Comparison of ENCODE assay signal across 24 mouse cellular contexts in genomic region chr7:127822494-127822893, GRCm38 (mm10). TPM values are rescaled to one million over a fixed set of nuclear protein-coding genes. Genes with fewer than 3 reads are reported as not detected.
DNase-seq lines count a peak whose midpoint lies in the region; ATAC-seq and TF ChIP-seq lines count a peak whose summit lies in the region.
"Had no signal": no experiment of that assay in that cellular context is flagged by ENCODE, and none has a peak within 500 bp of the region (broad histone marks: within the 10 kb centered on the region; RNA-seq: fewer than 3 reads in every experiment).

No protein-coding gene starts in this region.

- H3K4me1 ChIP-seq in forebrain, postnatal 0 days (ENCODE audit: insufficient read depth) = 0 out of 2 replicates have a peak, but pooled peaks cover 8% of the 10 kb centered on the region
- H3K4me1 ChIP-seq in forebrain, embryonic 14.5 days (ENCODE audit: control insufficient read depth, insufficient read depth, low read length) = 0 out of 2 replicates have a peak, but pooled peaks cover 5% of the 10 kb centered on the region
- H3K4me1 ChIP-seq in limb, embryonic 12.5 days (replicated peaks) = peaks cover 31% of the 10 kb centered on the region
- peaks cover 45% of the 10 kb centered on the region for H3K4me1 ChIP-seq in limb, embryonic 10.5 days
- H3K4me1 ChIP-seq in hindbrain, postnatal 0 days (ENCODE audit: insufficient read depth, low read length) = 0 out of 2 replicates have a peak, but pooled peaks cover 11% of the 10 kb centered on the region
- peaks cover 30% of the 10 kb centered on the region for H3K4me1 ChIP-seq in midbrain, embryonic 15.5 days

- H3K9me3 ChIP-seq in forebrain, postnatal 0 days (ENCODE audit: low read length) = no peaks in the 10 kb centered on the region
- no peaks in the 10 kb centered on the region for H3K9me3 ChIP-seq in forebrain, embryonic 14.5 days (replicated peaks; ENCODE audit: control insufficient read depth, low read length)
- no peaks in the 10 kb centered on the region for H3K9me3 ChIP-seq in limb, embryonic 12.5 days
- H3K9me3 ChIP-seq in limb, embryonic 10.5 days (replicated peaks) = no peaks in the 10 kb centered on the region; the same call in 1 of the 2 replicates
- no peaks in the 10 kb centered on the region for H3K9me3 ChIP-seq in hindbrain, postnatal 0 days (ENCODE audit: low read length)
- no peaks in the 10 kb centered on the region for H3K9me3 ChIP-seq in midbrain, embryonic 15.5 days
- H3K9me3 ChIP-seq: heart, embryonic 15.5 days; limb, embryonic 15.5 days had no signal

- H3K4me3 ChIP-seq in forebrain, postnatal 0 days (ENCODE audit: low read depth, low read length) = no peak overlapping the region
- H3K4me3 ChIP-seq in forebrain, embryonic 14.5 days (ENCODE audit: low read depth, low read length) = no peak overlapping the region
- no peak overlapping the region for H3K4me3 ChIP-seq in limb, embryonic 12.5 days (replicated peaks)
- no peak overlapping the region for H3K4me3 ChIP-seq in limb, embryonic 10.5 days
- peak overlapping the region; percentile 83; the same call in 1 of the 2 replicates for H3K4me3 ChIP-seq in hindbrain, postnatal 0 days (ENCODE audit: low read length)
- peak overlapping the region; percentile 91; the same call in 1 of the 2 replicates for H3K4me3 ChIP-seq in midbrain, embryonic 15.5 days
- H3K4me3 ChIP-seq: heart, embryonic 15.5 days; limb, embryonic 15.5 days had no signal

- no peak overlapping the region for H3K9ac ChIP-seq in forebrain, postnatal 0 days
- H3K9ac ChIP-seq in forebrain, embryonic 14.5 days (ENCODE audit: low read length) = no peak overlapping the region
- no peak overlapping the region for H3K9ac ChIP-seq in limb, embryonic 12.5 days (replicated peaks)
- H3K9ac ChIP-seq in hindbrain, postnatal 0 days (replicated peaks; ENCODE audit: low read length) = no peak overlapping the region
- H3K9ac ChIP-seq in midbrain, embryonic 15.5 days = no peak overlapping the region
- H3K9ac ChIP-seq: heart, embryonic 15.5 days; limb, embryonic 15.5 days; liver, embryonic 14.5 days; lung, embryonic 14.5 days had no signal

- H3K36me3 ChIP-seq in forebrain, postnatal 0 days (ENCODE audit: insufficient read depth) = peaks cover 2% of the 10 kb centered on the region; the same call in 1 of the 2 replicates
- no peaks in the 10 kb centered on the region for H3K36me3 ChIP-seq in forebrain, embryonic 14.5 days (ENCODE audit: control insufficient read depth, insufficient read depth, low read length)
- peaks cover 6% of the 10 kb centered on the region for H3K36me3 ChIP-seq in limb, embryonic 12.5 days
- H3K36me3 ChIP-seq in limb, embryonic 10.5 days = peaks cover 5% of the 10 kb centered on the region; the same call in 1 of the 2 replicates
- H3K36me3 ChIP-seq in hindbrain, postnatal 0 days (ENCODE audit: insufficient read depth, low read length) = no peaks in the 10 kb centered on the region
- H3K36me3 ChIP-seq in midbrain, embryonic 15.5 days (replicated peaks) = no peaks in the 10 kb centered on the region
- H3K36me3 ChIP-seq: heart, embryonic 15.5 days had no signal

- no peaks in the 10 kb centered on the region for H3K27me3 ChIP-seq in forebrain, postnatal 0 days (ENCODE audit: insufficient read depth, low read length)
- H3K27me3 ChIP-seq in forebrain, embryonic 14.5 days (replicated peaks; ENCODE audit: control insufficient read depth, insufficient read depth, low read length) = no peaks in the 10 kb centered on the region
- no peaks in the 10 kb centered on the region for H3K27me3 ChIP-seq in limb, embryonic 12.5 days
- no peaks in the 10 kb centered on the region for H3K27me3 ChIP-seq in limb, embryonic 10.5 days (ENCODE audit: low read depth, poor library complexity, severe bottlenecking)
- no peaks in the 10 kb centered on the region for H3K27me3 ChIP-seq in hindbrain, postnatal 0 days (ENCODE audit: insufficient read depth, low read length)
- H3K27me3 ChIP-seq in midbrain, embryonic 15.5 days (replicated peaks) = no peaks in the 10 kb centered on the region
- H3K27me3 ChIP-seq: limb, embryonic 15.5 days had no signal

- 84% methylated on average over 3 of the region's 3 CpGs for WGBS in forebrain, postnatal 0 days
- 91% methylated on average over 3 of the region's 3 CpGs for WGBS in forebrain, embryonic 14.5 days
- 79% methylated on average over 3 of the region's 3 CpGs for WGBS in limb, embryonic 12.5 days
- 90% methylated on average over 3 of the region's 3 CpGs for WGBS in limb, embryonic 10.5 days
- WGBS in hindbrain, postnatal 0 days = 91% methylated on average over 3 of the region's 3 CpGs
- 91% methylated on average over 3 of the region's 3 CpGs for WGBS in midbrain, embryonic 15.5 days

- ATAC-seq in forebrain, postnatal 0 days = no peak
- no peak for ATAC-seq in forebrain, embryonic 14.5 days
- no peak for ATAC-seq in limb, embryonic 12.5 days (ENCODE audit: insufficient number of reproducible peaks, insufficient read depth, low FRiP score, low TSS enrichment, low read depth)
- ATAC-seq in hindbrain, postnatal 0 days = no peak
- ATAC-seq in midbrain, embryonic 15.5 days (replicated peaks) = no peak

- no peak for TF ChIP-seq CTCF in forebrain, postnatal 0 days (IDR thresholded peaks at IDR 0.05; ENCODE audit: low read depth)
- TF ChIP-seq CTCF in hindbrain, postnatal 0 days (IDR thresholded peaks at IDR 0.05; ENCODE audit: low read depth) = no peak

- no peak for DNase-seq in forebrain, postnatal 0 days
- DNase-seq in forebrain, embryonic 14.5 days (ENCODE audit: low spot score) = no peak
- DNase-seq in limb, embryonic 10.5 days (ENCODE audit: low spot score) = no peak
- DNase-seq in hindbrain, postnatal 0 days (ENCODE audit: low spot score) = no peak
- DNase-seq in embryo, embryonic 9.5 days (ENCODE audit: extremely low spot score) = no peak
- DNase-seq: adrenal gland, postnatal 10 days; embryo, embryonic 11 days; heart, postnatal 36 days; kidney, adult 2 months; kidney, postnatal 10 days; lung, embryonic 14.5 days; retina, postnatal 1 day; right cerebral cortex, postnatal 25 days; spleen, adult 18-20 months had no signal

- H3K4me2 ChIP-seq in forebrain, postnatal 0 days (ENCODE audit: low read depth) = 0 out of 2 replicates have a peak overlapping the region, but pooled peaks have one; percentile 70
- no peak overlapping the region for H3K4me2 ChIP-seq in forebrain, embryonic 14.5 days (ENCODE audit: low read length)
- peak overlapping the region; percentile 78; the same call in 1 of the 2 replicates for H3K4me2 ChIP-seq in limb, embryonic 12.5 days
- H3K4me2 ChIP-seq in hindbrain, postnatal 0 days (ENCODE audit: low read depth, low read length) = peak overlapping the region; percentile 68
- no peak overlapping the region for H3K4me2 ChIP-seq in midbrain, embryonic 15.5 days
- H3K4me2 ChIP-seq: heart, embryonic 15.5 days; lung, embryonic 14.5 days had no signal

- no peak overlapping the region for H3K27ac ChIP-seq in forebrain, postnatal 0 days (ENCODE audit: low read depth, low read length)
- H3K27ac ChIP-seq in forebrain, embryonic 14.5 days (ENCODE audit: low read depth, low read length) = no peak overlapping the region
- no peak overlapping the region for H3K27ac ChIP-seq in limb, embryonic 12.5 days
- H3K27ac ChIP-seq in limb, embryonic 10.5 days = no peak overlapping the region
- 0 out of 2 replicates have a peak overlapping the region, but pooled peaks have one; percentile 45 for H3K27ac ChIP-seq in hindbrain, postnatal 0 days
- H3K27ac ChIP-seq in midbrain, embryonic 15.5 days = no peak overlapping the region
- H3K27ac ChIP-seq: heart, embryonic 15.5 days; limb, embryonic 15.5 days; liver, embryonic 14.5 days had no signal

RNA-seq across cellular contexts. Expression of gene Stx4a, which starts 1.6 kb away (rescaled TPM):
- 7.5 and 9.2 TPM in 2 replicates for total RNA-seq in forebrain, postnatal 0 days (2014; rRNA removed)
- polyA plus RNA-seq in forebrain, postnatal 0 days (2015; fragmentation: Nextera tagmentation; extraction: Ambion mirVana) = 18.8 and 20.4 TPM in 2 replicates
- 9.7 and 11.1 TPM in 2 replicates for polyA plus RNA-seq in forebrain, embryonic 14.5 days (2014; fragmentation: Nextera tagmentation; extraction: Ambion mirVana)
- 31.8 and 41.5 TPM in 2 replicates for polyA plus RNA-seq in limb, embryonic 12.5 days (2016; fragmentation: Nextera tagmentation; extraction: Ambion mirVana)
- 20.2 and 28.5 TPM in 2 replicates for polyA plus RNA-seq in limb, embryonic 10.5 days (2016; fragmentation: Nextera tagmentation; extraction: Ambion mirVana)
- total RNA-seq in hindbrain, postnatal 0 days (2014; rRNA removed) = 4.0 and 9.6 TPM in 2 replicates
- polyA plus RNA-seq in hindbrain, postnatal 0 days (2015; fragmentation: Nextera tagmentation; extraction: Ambion mirVana) = 28.4 and 31.8 TPM in 2 replicates
- polyA plus RNA-seq in midbrain, embryonic 15.5 days (2015; fragmentation: Nextera tagmentation; extraction: Ambion mirVana) = 19.5 and 21.8 TPM in 2 replicates

RNA-seq across cellular contexts. Expression of gene Stx1b, which starts 1.9 kb away (rescaled TPM):
- 37.9 and 51.3 TPM in 2 replicates for total RNA-seq in forebrain, postnatal 0 days (2014; rRNA removed)
- polyA plus RNA-seq in forebrain, postnatal 0 days (2015; fragmentation: Nextera tagmentation; extraction: Ambion mirVana) = 38.5 and 58.4 TPM in 2 replicates
- polyA plus RNA-seq in forebrain, embryonic 14.5 days (2014; fragmentation: Nextera tagmentation; extraction: Ambion mirVana) = 15.7 and 22.3 TPM in 2 replicates
- polyA plus RNA-seq in limb, embryonic 12.5 days (2016; fragmentation: Nextera tagmentation; extraction: Ambion mirVana) = 8.4 and 9.3 TPM in 2 replicates
- 3.9 and 9.3 TPM in 2 replicates for polyA plus RNA-seq in limb, embryonic 10.5 days (2016; fragmentation: Nextera tagmentation; extraction: Ambion mirVana)
- 69.7 and 72.7 TPM in 2 replicates for total RNA-seq in hindbrain, postnatal 0 days (2014; rRNA removed)
- polyA plus RNA-seq in hindbrain, postnatal 0 days (2015; fragmentation: Nextera tagmentation; extraction: Ambion mirVana) = 66.6 and 76.3 TPM in 2 replicates
- polyA plus RNA-seq in midbrain, embryonic 15.5 days (2015; fragmentation: Nextera tagmentation; extraction: Ambion mirVana) = 70.0 and 72.9 TPM in 2 replicates
- total RNA-seq: monocyte, adult 5-6 weeks had no signal

RNA-seq across cellular contexts. Expression of gene Hsd3b7, which starts 22.1 kb away (rescaled TPM):
- 7.1 and 8.4 TPM in 2 replicates for total RNA-seq in forebrain, postnatal 0 days (2014; rRNA removed)
- 8.4 and 8.7 TPM in 2 replicates for polyA plus RNA-seq in forebrain, postnatal 0 days (2015; fragmentation: Nextera tagmentation; extraction: Ambion mirVana)
- polyA plus RNA-seq in forebrain, embryonic 14.5 days (2014; fragmentation: Nextera tagmentation; extraction: Ambion mirVana) = 6.9 and 9.7 TPM in 2 replicates
- polyA plus RNA-seq in limb, embryonic 12.5 days (2016; fragmentation: Nextera tagmentation; extraction: Ambion mirVana) = 9.5 and 9.8 TPM in 2 replicates
- 5.5 and 8.2 TPM in 2 replicates for polyA plus RNA-seq in limb, embryonic 10.5 days (2016; fragmentation: Nextera tagmentation; extraction: Ambion mirVana)
- total RNA-seq in hindbrain, postnatal 0 days (2014; rRNA removed) = 11.0 and 12.1 TPM in 2 replicates
- 10.3 and 11.3 TPM in 2 replicates for polyA plus RNA-seq in hindbrain, postnatal 0 days (2015; fragmentation: Nextera tagmentation; extraction: Ambion mirVana)
- 8.9 and 10.2 TPM in 2 replicates for polyA plus RNA-seq in midbrain, embryonic 15.5 days (2015; fragmentation: Nextera tagmentation; extraction: Ambion mirVana)

RNA-seq across cellular contexts. Expression of gene Gm49388, which starts 37.1 kb away (rescaled TPM):
- 0.05 TPM in 1 of 2 replicates, not detected in the other for total RNA-seq in forebrain, postnatal 0 days (2014; rRNA removed)
- not detected in 2 replicates for polyA plus RNA-seq in forebrain, postnatal 0 days (2015; fragmentation: Nextera tagmentation; extraction: Ambion mirVana)
- not detected in 2 replicates for polyA plus RNA-seq in forebrain, embryonic 14.5 days (2014; fragmentation: Nextera tagmentation; extraction: Ambion mirVana)
- polyA plus RNA-seq in limb, embryonic 12.5 days (2016; fragmentation: Nextera tagmentation; extraction: Ambion mirVana) = not detected in 2 replicates
- not detected in 2 replicates for polyA plus RNA-seq in limb, embryonic 10.5 days (2016; fragmentation: Nextera tagmentation; extraction: Ambion mirVana)
- total RNA-seq in hindbrain, postnatal 0 days (2014; rRNA removed) = 0.05 and 2.9 TPM in 2 replicates
- polyA plus RNA-seq in hindbrain, postnatal 0 days (2015; fragmentation: Nextera tagmentation; extraction: Ambion mirVana) = not detected in 2 replicates
- polyA plus RNA-seq in midbrain, embryonic 15.5 days (2015; fragmentation: Nextera tagmentation; extraction: Ambion mirVana) = not detected in 2 replicates
- total RNA-seq: megakaryocyte, adult 5-6 weeks had no signal
- polyA plus RNA-seq: gonadal fat pad, adult 2 months; heart, embryonic 15.5 days; kidney, adult 2 months; limb, embryonic 15.5 days; neural tube, embryonic 11.5 days; testis, adult 2 months had no signal

RNA-seq across cellular contexts. Expression of gene Setd1a, which starts 46.0 kb away (rescaled TPM):
- 18.2 and 20.7 TPM in 2 replicates for total RNA-seq in forebrain, postnatal 0 days (2014; rRNA removed)
- polyA plus RNA-seq in forebrain, postnatal 0 days (2015; fragmentation: Nextera tagmentation; extraction: Ambion mirVana) = 13.2 and 13.7 TPM in 2 replicates
- 17.0 and 18.0 TPM in 2 replicates for polyA plus RNA-seq in forebrain, embryonic 14.5 days (2014; fragmentation: Nextera tagmentation; extraction: Ambion mirVana)
- 24.7 and 25.2 TPM in 2 replicates for polyA plus RNA-seq in limb, embryonic 12.5 days (2016; fragmentation: Nextera tagmentation; extraction: Ambion mirVana)
- polyA plus RNA-seq in limb, embryonic 10.5 days (2016; fragmentation: Nextera tagmentation; extraction: Ambion mirVana) = 21.9 and 24.2 TPM in 2 replicates
- total RNA-seq in hindbrain, postnatal 0 days (2014; rRNA removed) = 17.8 and 18.2 TPM in 2 replicates
- polyA plus RNA-seq in hindbrain, postnatal 0 days (2015; fragmentation: Nextera tagmentation; extraction: Ambion mirVana) = 10.5 and 16.0 TPM in 2 replicates
- 21.5 and 21.6 TPM in 2 replicates for polyA plus RNA-seq in midbrain, embryonic 15.5 days (2015; fragmentation: Nextera tagmentation; extraction: Ambion mirVana)

Comparison
In these comparisons a context has a peak if more than half of its experiments do, and no peak if none do; other contexts are left out.
1. H3K4me2 ChIP-seq: peak in forebrain, postnatal 0 days (single experiment), limb, embryonic 12.5 days (single experiment) and hindbrain, postnatal 0 days (single experiment); none in forebrain, embryonic 14.5 days (single experiment) and midbrain, embryonic 15.5 days (single experiment).
2. H3K4me3 ChIP-seq: peak in hindbrain, postnatal 0 days (single experiment) and midbrain, embryonic 15.5 days (single experiment); none in forebrain, postnatal 0 days (single experiment), forebrain, embryonic 14.5 days (single experiment), limb, embryonic 12.5 days (single experiment) and limb, embryonic 10.5 days (single experiment).